Mouse (Mus musculus): ENCODE measurements around the gene Pde8a. TPM values are rescaled to one million over a fixed set of nuclear protein-coding genes. Genes with fewer than 3 reads are reported as not detected.

Pde8a gene
- 1.8 and 2.2 TPM in 2 replicates for polyA plus RNA-seq (2015; fragmentation: Nextera tagmentation; extraction: Ambion mirVana)

GRCm38 (mm10) chr7:81213347-81214152 lies at the start of gene Pde8a:
Pde8a (plus strand) TSS chr7:81213596.
- Histone ChIP-seq H3K4me2 (peak within 1 kb of the TSS; percentile 70), H3K27me3 (peaks cover 76% of the 10 kb centered on the region), H3K4me3 (replicated peaks) (peak within 1 kb of the TSS; percentile 58), H3K27ac (replicated peaks) (peak within 1 kb of the TSS; percentile 65), H3K9me3 (replicated peaks) (no peaks in the 10 kb centered on the region), H3K36me3 (replicated peaks) (no peaks in the 10 kb centered on the region), H3K4me1 (replicated peaks) (peaks cover 26% of the 10 kb centered on the region), H3K9ac (peak within 1 kb of the TSS; percentile 43)
- 1% methylated on average over 121 of the region's 128 CpGs for whole genome bisulfite sequencing (ENCODE audit: insufficient replicate concordance)
- peak; percentile 26 for ATAC-seq (ENCODE audit: insufficient read depth)

- H3K4me1 ChIP-seq (replicated peaks) = no peaks in the 10 kb centered on the region
- ATAC-seq (ENCODE audit: insufficient read depth) = no peak
- H3K4me3 ChIP-seq (replicated peaks) = no peak overlapping the region
- H3K27ac ChIP-seq (replicated peaks) = no peak overlapping the region
- H3K9me3 ChIP-seq (replicated peaks) = no peaks in the 10 kb centered on the region
- no peaks in the 10 kb centered on the region for H3K27me3 ChIP-seq
- no peaks in the 10 kb centered on the region for H3K36me3 ChIP-seq (replicated peaks)
- H3K4me2 ChIP-seq = no peak overlapping the region
- H3K9ac ChIP-seq = no peak overlapping the region
- WGBS (ENCODE audit: insufficient replicate concordance) = 69% methylated on average over 7 of the region's 7 CpGs
Observed at GRCm38 (mm10) chr7:81164411-81164810, 49.0 kb upstream of the Pde8a start.

GRCm38 (mm10) chr7:81167124-81167523 lies 46.3 kb upstream of the Pde8a start:
- no peak overlapping the region for H3K9ac ChIP-seq
- no peak for ATAC-seq (ENCODE audit: insufficient read depth)
- no peak overlapping the region for H3K4me3 ChIP-seq (replicated peaks)
- no peaks in the 10 kb centered on the region for H3K36me3 ChIP-seq (replicated peaks)
- no peak overlapping the region for H3K4me2 ChIP-seq
- no peaks in the 10 kb centered on the region for H3K4me1 ChIP-seq (replicated peaks)
- H3K9me3 ChIP-seq (replicated peaks) = no peaks in the 10 kb centered on the region
- H3K27ac ChIP-seq (replicated peaks) = no peak overlapping the region
- H3K27me3 ChIP-seq = no peaks in the 10 kb centered on the region
- WGBS (ENCODE audit: insufficient replicate concordance) = 29% methylated on average over 3 of the region's 3 CpGs

- Histone ChIP-seq H3K4me3 (replicated peaks) (no peak overlapping the region), H3K36me3 (replicated peaks) (no peaks in the 10 kb centered on the region), H3K9me3 (replicated peaks) (no peaks in the 10 kb centered on the region), H3K27me3 (no peaks in the 10 kb centered on the region), H3K4me1 (replicated peaks) (no peaks in the 10 kb centered on the region), H3K4me2 (no peak overlapping the region), H3K9ac (no peak overlapping the region), H3K27ac (replicated peaks) (no peak overlapping the region)
- WGBS (ENCODE audit: insufficient replicate concordance) = 64% methylated on average over 7 of the region's 7 CpGs
- ATAC-seq (ENCODE audit: insufficient read depth) = no peak
Observed at GRCm38 (mm10) chr7:81169351-81169750, 44.0 kb upstream of the Pde8a start.

- no peak overlapping the region for H3K27ac ChIP-seq (replicated peaks)
- no peak for ATAC-seq (ENCODE audit: insufficient read depth)
- no peak overlapping the region for H3K9ac ChIP-seq
- no peak overlapping the region for H3K4me3 ChIP-seq (replicated peaks)
- WGBS (ENCODE audit: insufficient replicate concordance) = 70% methylated on average over 2 of the region's 2 CpGs
- peaks cover 6% of the 10 kb centered on the region; the same call in 1 of the 2 replicates for H3K4me1 ChIP-seq (replicated peaks)
- no peak overlapping the region for H3K4me2 ChIP-seq
- H3K9me3 ChIP-seq (replicated peaks) = no peaks in the 10 kb centered on the region
- no peaks in the 10 kb centered on the region for H3K27me3 ChIP-seq
- no peaks in the 10 kb centered on the region for H3K36me3 ChIP-seq (replicated peaks)
Observed at GRCm38 (mm10) chr7:81173931-81174330, 39.5 kb upstream of the Pde8a start.

GRCm38 (mm10) chr7:81174654-81175053 lies 38.7 kb upstream of the Pde8a start:
- no peaks in the 10 kb centered on the region for H3K9me3 ChIP-seq (replicated peaks)
- H3K4me3 ChIP-seq (replicated peaks) = no peak overlapping the region
- no peak for ATAC-seq (ENCODE audit: insufficient read depth)
- no peak overlapping the region for H3K4me2 ChIP-seq
- 39% methylated on average over 5 of the region's 5 CpGs for WGBS (ENCODE audit: insufficient replicate concordance)
- peaks cover 6% of the 10 kb centered on the region; the same call in 1 of the 2 replicates for H3K4me1 ChIP-seq (replicated peaks)
- H3K27ac ChIP-seq (replicated peaks) = no peak overlapping the region
- H3K9ac ChIP-seq = no peak overlapping the region
- H3K27me3 ChIP-seq = no peaks in the 10 kb centered on the region
- no peaks in the 10 kb centered on the region for H3K36me3 ChIP-seq (replicated peaks)

- no peak overlapping the region for H3K4me2 ChIP-seq
- H3K4me1 ChIP-seq (replicated peaks) = peaks cover 6% of the 10 kb centered on the region; the same call in 1 of the 2 replicates
- 48% methylated on average over 5 of the region's 5 CpGs for WGBS (ENCODE audit: insufficient replicate concordance)
- no peak overlapping the region for H3K4me3 ChIP-seq (replicated peaks)
- H3K9me3 ChIP-seq (replicated peaks) = no peaks in the 10 kb centered on the region
- ATAC-seq (ENCODE audit: insufficient read depth) = no peak
- no peak overlapping the region for H3K27ac ChIP-seq (replicated peaks)
- H3K36me3 ChIP-seq (replicated peaks) = no peaks in the 10 kb centered on the region
- H3K27me3 ChIP-seq = no peaks in the 10 kb centered on the region
- H3K9ac ChIP-seq = no peak overlapping the region
Observed at GRCm38 (mm10) chr7:81176187-81176769, 37.1 kb upstream of the Pde8a start.

- H3K4me3 ChIP-seq (replicated peaks) = no peak overlapping the region
- no peaks in the 10 kb centered on the region for H3K9me3 ChIP-seq (replicated peaks)
- H3K27me3 ChIP-seq = no peaks in the 10 kb centered on the region
- H3K4me1 ChIP-seq (replicated peaks) = peaks cover 5% of the 10 kb centered on the region; the same call in 1 of the 2 replicates
- H3K4me2 ChIP-seq = no peak overlapping the region
- H3K36me3 ChIP-seq (replicated peaks) = no peaks in the 10 kb centered on the region
- no peak overlapping the region for H3K27ac ChIP-seq (replicated peaks)
- 27% methylated on average over 5 of the region's 5 CpGs for WGBS (ENCODE audit: insufficient replicate concordance)
- H3K9ac ChIP-seq = no peak overlapping the region
- no peak for ATAC-seq (ENCODE audit: insufficient read depth)
Observed at GRCm38 (mm10) chr7:81179494-81179893, 33.9 kb upstream of the Pde8a start.

- H3K36me3 ChIP-seq (replicated peaks) = no peaks in the 10 kb centered on the region
- no peaks in the 10 kb centered on the region for H3K27me3 ChIP-seq
- ATAC-seq (ENCODE audit: insufficient read depth) = no peak
- H3K4me2 ChIP-seq = no peak overlapping the region
- WGBS (ENCODE audit: insufficient replicate concordance) = 59% methylated on average over 10 of the region's 10 CpGs
- no peak overlapping the region for H3K9ac ChIP-seq
- H3K27ac ChIP-seq (replicated peaks) = no peak overlapping the region
- no peak overlapping the region for H3K4me3 ChIP-seq (replicated peaks)
- H3K4me1 ChIP-seq (replicated peaks) = no peaks in the 10 kb centered on the region
- H3K9me3 ChIP-seq (replicated peaks) = no peaks in the 10 kb centered on the region
Observed at GRCm38 (mm10) chr7:81182492-81183175, 30.8 kb upstream of the Pde8a start.

GRCm38 (mm10) chr7:81183181-81183580 lies 30.2 kb upstream of the Pde8a start:
- H3K4me3 ChIP-seq (replicated peaks) = no peak overlapping the region
- H3K4me1 ChIP-seq (replicated peaks) = no peaks in the 10 kb centered on the region
- no peak overlapping the region for H3K27ac ChIP-seq (replicated peaks)
- no peaks in the 10 kb centered on the region for H3K9me3 ChIP-seq (replicated peaks)
- no peak for ATAC-seq (ENCODE audit: insufficient read depth)
- H3K4me2 ChIP-seq = no peak overlapping the region
- no peak overlapping the region for H3K9ac ChIP-seq
- H3K36me3 ChIP-seq (replicated peaks) = no peaks in the 10 kb centered on the region
- no peaks in the 10 kb centered on the region for H3K27me3 ChIP-seq

- Histone ChIP-seq H3K27ac (replicated peaks) (no peak overlapping the region), H3K4me3 (replicated peaks) (no peak overlapping the region)
Observed at GRCm38 (mm10) chr7:81184136-81184535, 29.3 kb upstream of the Pde8a start.

More at GRCm38 (mm10) chr7:81184136-81184535, 29.3 kb upstream of the Pde8a start:
- Histone ChIP-seq H3K9me3 (replicated peaks) (no peaks in the 10 kb centered on the region), H3K27me3 (no peaks in the 10 kb centered on the region), H3K36me3 (replicated peaks) (no peaks in the 10 kb centered on the region), H3K9ac (no peak overlapping the region), H3K4me2 (no peak overlapping the region), H3K4me1 (replicated peaks) (no peaks in the 10 kb centered on the region)
- WGBS (ENCODE audit: insufficient replicate concordance) = 53% methylated on average over 2 of the region's 2 CpGs
- no peak for ATAC-seq (ENCODE audit: insufficient read depth)

Measured in liver, embryonic 15.5 days (tissue).